Mouse (Mus musculus) limb, embryonic 15.5 days (tissue): Measurements from ENCODE around the gene Acbd5. TPM values are rescaled to one million over a fixed set of nuclear protein-coding genes. Genes with fewer than 3 reads are reported as not detected.
"Not testable (repeated sequence)": the region's sequence is repeated elsewhere in the genome, so short reads cannot be mapped to it uniquely, and the experiment has no call there.

ENCODE experiments used
- ATAC-seq: fragments of 200-750 bp; cut with Nextera tagmentation; 2 replicates; pipeline ENCODE4 v1.8.0; 2017; ENCODE audit warnings: low read depth, moderate TSS enrichment; ENCODE audit not compliant: insufficient number of reproducible peaks, low FRiP score, low TSS enrichment
- H3K27ac ChIP-seq: fragments of 300-500 bp; sonication (generic); 2 replicates; pipeline ENCODE4 v1.5.1; 2015; ENCODE audit warnings: moderate library complexity, mild to moderate bottlenecking, inconsistent platforms
- H3K27me3 ChIP-seq: fragments of 300-500 bp; sonication (generic); 2 replicates; pipeline ENCODE4 v1.6.1; 2015; ENCODE audit warnings: inconsistent platforms
- H3K36me3 ChIP-seq: fragments of 300-500 bp; sonication (generic); 2 replicates; pipeline ENCODE4 v1.6.1; 2015; ENCODE audit warnings: inconsistent platforms
- H3K4me1 ChIP-seq: fragments of 300-500 bp; sonication (generic); 2 replicates; pipeline ENCODE4 v1.6.1; 2015; ENCODE audit warnings: inconsistent platforms
- H3K4me2 ChIP-seq: fragments of 300-500 bp; sonication (generic); 2 replicates; pipeline ENCODE4 v1.6.1; 2015; ENCODE audit warnings: mild to moderate bottlenecking, inconsistent platforms
- H3K4me3 ChIP-seq: fragments of 300-500 bp; sonication (generic); 2 replicates; pipeline ENCODE4 v1.5.1; 2015; ENCODE audit warnings: mild to moderate bottlenecking, inconsistent platforms
- H3K9ac ChIP-seq: fragments of 300-500 bp; sonication (generic); 2 replicates; pipeline ENCODE4 v1.6.1; 2015; ENCODE audit warnings: inconsistent platforms
- H3K9me3 ChIP-seq: fragments of 300-500 bp; sonication (generic); 2 replicates; pipeline ENCODE4 v1.6.1; 2016; ENCODE audit warnings: inconsistent platforms
- WGBS: fragments of 180-500 bp; shearing (Covaris S2); methylation state at CpG from one replicate; pipeline ENCODE4 v1.1.7; 2015; 5-methylcytosine and 5-hydroxymethylcytosine counted together
- polyA plus RNA-seq: library from polyadenylated mRNA; unstranded; fragments of >200 nt; fragmentation: Nextera tagmentation; extraction: Ambion mirVana; gene quantifications from 2 replicates; pipeline ENCODE4 v1.2.1, GENCODE M21; 2015

The Acbd5 gene
- polyA plus RNA-seq, 1 experiment from 2014 or later: 33.4 TPM

DNA sequence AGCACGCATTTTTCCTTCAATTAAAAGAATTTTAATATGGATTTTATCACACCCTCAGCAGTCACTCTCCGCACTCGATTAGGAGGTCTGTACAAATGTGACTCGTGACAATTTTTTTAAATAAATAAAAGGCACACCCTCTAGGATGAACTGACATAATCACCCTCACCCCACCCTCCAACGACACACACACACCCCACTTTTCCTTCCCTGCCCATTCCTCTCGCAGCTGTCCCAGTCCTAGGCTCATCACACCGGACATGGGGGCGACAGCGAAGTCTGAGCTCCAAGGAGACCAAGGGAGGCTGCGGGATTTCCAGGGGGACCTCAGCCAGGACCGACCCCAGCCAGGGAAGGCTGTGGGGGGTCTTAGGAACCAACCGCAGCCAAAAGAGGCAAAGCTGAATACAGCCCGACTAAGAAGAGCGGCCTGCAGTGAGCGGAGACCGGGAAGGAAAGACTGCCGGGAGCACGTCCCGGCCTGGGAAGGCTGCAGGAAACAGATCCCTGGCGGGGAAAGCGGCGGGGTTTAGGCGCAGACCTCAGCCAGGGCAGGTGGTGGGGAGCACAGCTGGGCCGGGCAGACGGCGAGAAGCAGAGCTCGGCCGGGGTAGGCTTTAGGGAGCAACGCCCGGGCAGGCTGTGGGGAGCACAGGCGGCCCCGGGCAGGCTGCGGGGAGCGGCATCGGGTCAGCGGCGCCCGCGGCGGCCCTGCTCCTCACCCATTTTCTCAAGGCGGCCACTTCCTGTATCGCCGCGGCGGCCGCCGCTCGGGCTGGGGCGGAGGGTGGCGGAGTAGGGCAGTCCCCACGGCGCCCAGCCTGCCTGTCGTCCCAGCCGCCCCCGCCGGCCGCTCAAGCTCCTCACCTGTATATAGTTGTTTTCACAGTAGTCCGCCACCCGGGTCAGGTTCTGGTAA is 28.6 kb upstream of the Acbd5 start:
- peaks cover 5% of the 10 kb centered on the region; the same call in 1 of the 2 replicates for H3K4me1 ChIP-seq
- H3K4me2 ChIP-seq: peak overlapping the region; percentile 62
- H3K4me3 ChIP-seq: peak overlapping the region; percentile 99
- no peaks in the 10 kb centered on the region for H3K27me3 ChIP-seq
- no peaks in the 10 kb centered on the region for H3K9me3 ChIP-seq
- H3K27ac ChIP-seq: peak overlapping the region; percentile 97
- peak; percentile 70 for ATAC-seq
- WGBS: under 1% methylated on average over 58 of the region's 59 CpGs
- no peaks in the 10 kb centered on the region for H3K36me3 ChIP-seq
- H3K9ac ChIP-seq: peak overlapping the region; percentile 88

DNA sequence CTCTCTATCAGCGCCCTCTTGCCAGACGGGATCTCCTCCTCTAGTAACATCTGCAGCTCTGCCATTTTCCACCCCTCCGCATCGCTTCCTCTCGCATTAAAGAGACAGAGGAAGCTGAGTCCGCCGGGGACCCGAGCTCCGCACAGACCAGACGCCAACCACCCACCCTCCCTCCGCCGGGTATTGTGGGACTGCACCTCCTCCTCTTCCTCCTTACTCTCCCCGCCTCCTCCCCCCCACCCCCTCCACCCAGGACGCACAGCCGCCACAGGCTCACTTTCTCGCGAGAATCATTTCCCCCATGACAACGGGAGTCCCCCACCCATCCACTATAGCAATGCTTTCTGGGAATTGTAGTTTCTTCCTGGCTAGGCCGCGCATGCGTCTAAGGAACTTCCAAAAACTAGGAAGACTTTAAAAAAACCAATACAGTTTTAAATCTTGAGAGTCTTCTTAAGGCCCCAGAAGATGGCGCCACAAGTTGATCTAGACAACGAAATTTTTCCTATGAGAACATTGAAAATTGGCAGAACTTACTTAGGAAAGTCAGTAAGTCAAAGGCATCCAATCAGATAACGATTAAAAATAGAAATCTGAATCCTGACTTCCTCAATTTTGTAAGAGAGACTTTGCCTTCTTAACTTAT is 27.8 kb upstream of the Acbd5 start, which contains the start of gene Abi1:
Gene Abi1, minus strand, starts transcription at position 241 of the 646 bp plus-strand sequence.
- Histone ChIP-seq H3K9ac (peak within 1 kb of the TSS; percentile 88), H3K9me3 (no peaks in the 10 kb centered on the region), H3K27ac (peak within 1 kb of the TSS; percentile 97), H3K4me2 (peak within 1 kb of the TSS; percentile 62), H3K4me1 (peaks cover 5% of the 10 kb centered on the region; the same call in 1 of the 2 replicates), H3K36me3 (no peaks in the 10 kb centered on the region), H3K27me3 (no peaks in the 10 kb centered on the region), H3K4me3 (peak within 1 kb of the TSS; percentile 99)
- ATAC-seq: peak; percentile 97
- WGBS: 3% methylated on average over 23 of the region's 24 CpGs

DNA sequence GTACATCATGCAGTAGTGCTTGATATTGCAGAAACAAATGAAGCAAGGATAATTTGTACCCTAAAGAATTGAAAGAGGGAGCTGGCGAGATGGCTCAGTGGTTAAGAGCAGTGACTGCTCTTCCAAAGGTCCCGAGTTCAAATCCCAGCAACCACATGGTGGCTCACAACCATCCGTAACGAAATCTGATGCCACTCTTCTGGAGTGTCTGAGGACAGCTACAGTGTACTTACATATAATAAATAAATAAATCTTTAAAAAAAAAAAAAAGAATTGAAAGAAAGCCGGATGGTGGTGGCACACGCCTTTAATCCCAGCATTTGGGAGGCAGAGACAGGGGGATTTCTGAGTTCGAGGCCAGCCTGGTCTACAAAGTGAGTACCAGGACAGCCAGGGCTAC is 27.3 kb upstream of the Acbd5 start:
- 79% methylated on average over 7 of the region's 7 CpGs for WGBS

DNA sequence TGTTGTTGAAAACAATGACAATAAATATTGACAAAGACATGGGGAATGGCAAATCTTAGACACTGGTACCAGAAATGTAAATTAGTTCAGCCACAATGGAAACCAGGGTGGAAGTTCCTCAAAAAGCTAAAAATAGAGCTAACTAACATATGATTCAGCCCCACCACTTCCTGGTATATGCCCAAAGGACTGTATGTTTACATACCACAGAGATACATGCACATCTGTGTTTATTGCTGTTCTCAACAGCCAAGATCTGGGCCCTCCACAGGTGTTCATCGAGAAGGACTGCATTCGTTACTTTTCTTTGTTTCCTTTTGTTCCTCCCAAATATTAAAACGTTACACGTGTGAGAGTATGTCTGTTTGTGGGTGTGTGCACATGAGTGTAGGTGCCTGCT is 26.5 kb upstream of the Acbd5 start:
- Histone ChIP-seq H3K4me2 (no peak overlapping the region), H3K9ac (no peak overlapping the region), H3K4me1 (peaks cover 5% of the 10 kb centered on the region; the same call in 1 of the 2 replicates), H3K27me3 (no peaks in the 10 kb centered on the region), H3K36me3 (no peaks in the 10 kb centered on the region), H3K27ac (no peak overlapping the region), H3K9me3 (no peaks in the 10 kb centered on the region), H3K4me3 (no peak overlapping the region)
- ATAC-seq: no peak
- WGBS: 82% methylated on average over 4 of the region's 4 CpGs

More for the DNA sequence above, 27.3 kb upstream of the Acbd5 start:
- not testable (repeated sequence) for ATAC-seq, H3K4me3 ChIP-seq, H3K4me2 ChIP-seq, H3K36me3 ChIP-seq, H3K9me3 ChIP-seq, H3K27me3 ChIP-seq, H3K9ac ChIP-seq, H3K4me1 ChIP-seq
- H3K27ac ChIP-seq: peak overlapping the region; percentile 67

DNA sequence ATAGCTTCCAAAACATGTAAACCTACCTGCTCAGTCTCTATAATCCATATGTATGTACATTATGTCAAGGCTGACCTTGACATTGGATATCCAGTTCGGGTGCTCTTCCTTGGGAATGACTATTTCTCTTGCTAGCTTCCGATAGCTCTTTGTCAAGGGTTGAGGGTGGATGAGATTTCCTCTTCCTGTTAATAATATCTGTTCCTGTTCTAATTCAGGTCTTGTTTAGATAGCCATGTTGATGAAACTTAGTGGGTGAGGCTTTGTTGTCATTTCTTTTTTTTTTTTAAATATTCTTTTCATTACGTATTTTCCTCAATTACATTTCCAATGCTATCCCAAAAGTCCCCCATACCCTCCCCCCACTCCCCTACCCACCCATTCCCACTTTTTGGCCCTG is 25.8 kb upstream of the Acbd5 start:
- Histone ChIP-seq H3K9me3 (no peaks in the 10 kb centered on the region), H3K4me2 (no peak overlapping the region), H3K9ac (no peak overlapping the region), H3K27ac (no peak overlapping the region), H3K27me3 (no peaks in the 10 kb centered on the region), H3K4me3 (no peak overlapping the region), H3K4me1 (peaks cover 5% of the 10 kb centered on the region; the same call in 1 of the 2 replicates), H3K36me3 (no peaks in the 10 kb centered on the region)
- ATAC-seq: no peak
- 87% methylated on average over 3 of the region's 3 CpGs for WGBS

DNA sequence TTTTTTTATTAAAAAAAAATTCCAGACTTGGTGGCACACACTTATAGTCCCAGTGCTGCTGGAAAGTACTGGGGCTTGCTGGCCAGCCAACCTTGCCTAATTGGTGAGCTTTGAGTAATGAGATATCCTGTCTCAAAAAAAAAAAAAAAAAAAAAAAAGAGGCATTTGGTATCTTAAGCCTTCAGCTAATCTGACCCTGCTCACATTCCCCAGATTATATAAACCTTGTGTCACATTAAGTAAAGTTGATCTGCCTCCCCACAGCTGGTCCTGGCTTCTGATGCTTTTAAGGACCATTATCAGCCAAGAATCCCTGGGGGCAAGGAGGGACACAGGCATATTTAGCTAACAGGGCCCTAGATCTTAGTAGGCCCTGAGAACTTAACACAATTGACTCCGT is 22.3 kb upstream of the Acbd5 start:
- no peak for ATAC-seq
- Histone ChIP-seq H3K4me2 (no peak overlapping the region), H3K4me1 (no peaks in the 10 kb centered on the region), H3K36me3 (no peaks in the 10 kb centered on the region), H3K9me3 (no peaks in the 10 kb centered on the region), H3K4me3 (no peak overlapping the region), H3K27me3 (no peaks in the 10 kb centered on the region), H3K27ac (no peak overlapping the region), H3K9ac (no peak overlapping the region)
- 32% methylated on average over 1 of the region's 1 CpGs for WGBS

DNA sequence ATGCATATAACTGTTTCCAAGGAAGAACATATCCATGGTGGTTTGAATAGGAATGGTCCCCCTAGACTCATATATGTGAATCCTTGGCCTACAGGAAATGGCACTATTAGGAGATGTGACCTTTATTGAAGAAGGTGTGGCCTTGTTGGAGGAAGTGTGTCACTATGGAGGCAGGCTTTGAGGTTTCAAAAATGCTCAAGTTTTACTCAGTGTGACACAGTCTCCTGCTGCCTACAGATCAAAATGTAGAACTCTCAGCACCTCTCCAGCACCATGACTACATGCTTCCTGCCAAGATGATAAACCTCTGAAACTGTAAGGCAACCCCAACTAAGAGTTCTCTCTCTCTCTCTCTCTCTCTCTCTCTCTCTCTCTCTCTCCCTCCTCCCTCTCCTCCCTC is 20.0 kb upstream of the Acbd5 start:
- Histone ChIP-seq H3K27me3 (no peaks in the 10 kb centered on the region), H3K4me3 (no peak overlapping the region), H3K9ac (no peak overlapping the region), H3K4me1 (no peaks in the 10 kb centered on the region), H3K27ac (no peak overlapping the region), H3K4me2 (no peak overlapping the region), H3K36me3 (no peaks in the 10 kb centered on the region), H3K9me3 (no peaks in the 10 kb centered on the region)
- ATAC-seq: no peak

DNA sequence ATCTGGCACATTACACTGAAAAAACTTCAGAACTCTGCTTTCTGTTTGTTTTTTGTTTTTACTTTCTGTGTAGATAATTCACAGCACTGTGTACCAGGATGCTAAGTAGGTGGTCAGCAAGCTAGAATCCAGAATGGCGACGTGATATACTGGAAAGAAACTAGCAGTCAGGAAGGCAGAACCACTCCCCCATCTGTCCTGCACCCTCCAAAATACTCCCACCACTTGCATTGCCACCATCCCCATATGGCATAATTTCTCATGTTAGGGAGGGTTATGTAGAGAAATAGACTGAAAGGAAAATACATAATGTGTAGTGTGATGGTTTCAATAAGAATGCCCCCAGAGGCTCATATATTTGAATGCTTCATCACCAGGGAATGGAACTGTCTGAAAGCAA is 16.1 kb upstream of the Acbd5 start:
- no peaks in the 10 kb centered on the region for H3K36me3 ChIP-seq
- no peak for ATAC-seq
- no peaks in the 10 kb centered on the region for H3K4me1 ChIP-seq
- no peaks in the 10 kb centered on the region for H3K27me3 ChIP-seq
- 73% methylated on average over 2 of the region's 2 CpGs for WGBS
- H3K9me3 ChIP-seq: no peaks in the 10 kb centered on the region
- H3K4me3 ChIP-seq: no peak overlapping the region
- H3K27ac ChIP-seq: no peak overlapping the region
- no peak overlapping the region for H3K9ac ChIP-seq
- no peak overlapping the region for H3K4me2 ChIP-seq

DNA sequence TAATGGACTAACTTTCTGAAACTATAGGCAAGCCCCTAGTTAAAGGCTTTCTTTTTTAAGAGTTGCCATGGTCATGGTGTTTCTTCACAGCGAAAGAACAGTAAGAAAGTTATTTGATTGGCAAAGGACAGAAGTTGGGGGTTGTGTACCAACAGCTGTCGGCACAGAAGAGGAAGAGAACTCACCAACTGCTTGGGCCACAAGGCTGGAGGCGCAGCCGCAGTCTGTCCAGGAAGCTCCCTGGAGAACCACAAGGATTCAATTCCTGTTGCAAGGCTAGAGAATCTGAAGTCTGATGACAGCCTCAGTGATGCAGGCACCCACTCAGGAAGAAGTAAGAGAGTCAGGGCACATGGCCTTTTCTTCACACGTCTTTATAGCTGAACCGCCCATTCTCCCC is 15.4 kb upstream of the Acbd5 start:
- Histone ChIP-seq H3K9ac (no peak overlapping the region), H3K36me3 (no peaks in the 10 kb centered on the region), H3K4me2 (no peak overlapping the region), H3K9me3 (no peaks in the 10 kb centered on the region), H3K27me3 (no peaks in the 10 kb centered on the region), H3K4me1 (no peaks in the 10 kb centered on the region), H3K4me3 (no peak overlapping the region), H3K27ac (no peak overlapping the region)
- ATAC-seq: no peak
- WGBS: 67% methylated on average over 6 of the region's 6 CpGs

DNA sequence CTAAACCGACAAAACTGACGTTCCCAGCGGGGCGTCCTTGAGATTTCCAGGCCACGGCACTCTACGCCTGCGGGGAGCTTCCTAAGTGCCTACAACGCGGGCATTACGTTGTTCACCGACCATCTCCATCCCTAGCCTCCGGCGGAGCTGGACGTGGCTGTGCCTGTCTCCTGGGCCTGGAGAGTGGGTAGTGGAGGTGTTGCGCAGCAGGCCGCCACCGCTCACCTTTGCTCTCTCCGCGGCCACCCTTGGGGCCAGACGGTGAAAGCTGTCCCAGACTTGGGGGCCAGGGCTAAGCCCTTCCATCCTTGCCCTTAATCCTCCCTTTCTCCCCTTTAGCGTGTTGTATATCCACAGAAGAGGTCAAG is 387 bp downstream of the Acbd5 start:
- H3K27me3 ChIP-seq: no peaks in the 10 kb centered on the region
- H3K4me1 ChIP-seq: 0 out of 2 replicates have a peak, but pooled peaks cover 2% of the 10 kb centered on the region
- H3K36me3 ChIP-seq: peaks cover under 1% of the 10 kb centered on the region; the same call in 1 of the 2 replicates
- peak overlapping the region; percentile 65 for H3K4me3 ChIP-seq
- WGBS: 0% methylated on average over 21 of the region's 21 CpGs
- peak overlapping the region; percentile 77 for H3K9ac ChIP-seq
- H3K9me3 ChIP-seq: no peaks in the 10 kb centered on the region
- ATAC-seq: peak; percentile 58; the same call in 1 of the 2 replicates
- H3K27ac ChIP-seq: peak overlapping the region; percentile 96
- peak overlapping the region; percentile 93 for H3K4me2 ChIP-seq

DNA sequence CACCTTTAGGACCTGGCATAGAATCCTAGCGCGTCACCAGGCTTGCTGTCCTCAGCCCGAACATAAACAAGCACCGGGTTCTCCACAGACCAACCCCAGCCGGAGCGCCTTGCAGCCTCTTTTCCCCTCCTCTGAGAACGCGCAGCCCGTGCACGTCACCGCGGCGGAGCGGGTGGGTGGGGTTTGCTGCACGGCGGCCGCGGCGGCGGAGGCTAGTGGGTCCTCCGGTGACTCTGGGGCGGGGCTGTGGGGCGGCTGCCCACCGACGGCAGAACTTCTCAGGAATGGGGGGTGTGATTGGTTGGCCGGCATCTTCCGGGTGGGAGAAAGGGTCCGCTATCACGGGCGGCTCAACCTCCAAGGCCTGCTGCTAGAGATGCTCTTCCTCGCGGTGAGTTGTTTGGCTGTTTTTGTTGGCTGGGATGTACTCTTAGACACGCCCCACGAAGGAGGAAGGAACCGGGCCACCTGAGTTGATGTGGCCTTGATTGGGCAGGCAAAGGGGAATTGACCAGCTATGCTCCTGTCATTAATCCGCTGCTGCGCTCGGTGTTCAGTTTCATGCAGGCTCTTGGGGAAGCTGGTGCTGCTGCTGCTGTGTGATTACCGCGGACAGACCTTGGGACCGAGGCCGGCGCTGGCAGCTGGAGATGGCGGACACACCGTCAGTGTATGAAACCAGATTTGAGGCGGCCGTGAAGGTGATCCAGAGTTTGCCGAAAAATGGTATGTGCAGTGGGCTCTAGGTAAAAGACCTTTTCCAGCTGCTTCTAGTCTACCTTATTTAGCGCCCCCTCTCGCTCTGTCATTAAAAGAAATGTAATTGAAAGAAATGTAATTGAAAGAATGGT is 1.2 kb downstream of the Acbd5 start:
- H3K4me2 ChIP-seq: peak overlapping the region; percentile 93

More for the DNA sequence above, 1.2 kb downstream of the Acbd5 start:
- Histone ChIP-seq H3K27ac (peak overlapping the region; percentile 96), H3K27me3 (no peaks in the 10 kb centered on the region), H3K9ac (peak overlapping the region; percentile 77), H3K4me1 (0 out of 2 replicates have a peak, but pooled peaks cover 2% of the 10 kb centered on the region), H3K9me3 (no peaks in the 10 kb centered on the region), H3K4me3 (peak overlapping the region; percentile 65), H3K36me3 (peaks cover 2% of the 10 kb centered on the region; the same call in 1 of the 2 replicates)
- peak; percentile 88 for ATAC-seq
- under 1% methylated on average over 50 of the region's 50 CpGs for WGBS
